Mouse (Mus musculus) thymus, postnatal 0 days (tissue): ENCODE results near the gene Extl1. TPM values are rescaled to one million over a fixed set of nuclear protein-coding genes. Genes with fewer than 3 reads are reported as not detected.
"Not testable (repeated sequence)": the region's sequence is repeated elsewhere in the genome, so short reads cannot be mapped to it uniquely, and the experiment has no call there.

Experiments used
- DNase-seq: peaks from one replicate; pipeline ENCODE4 v3.0.0-alpha.2; 2015; ENCODE audit warnings: low spot score
- polyA plus RNA-seq: library from polyadenylated mRNA; unstranded; fragments of >200 nt; fragmentation: Nextera tagmentation; extraction: Ambion mirVana; gene quantifications from 2 replicates; pipeline ENCODE4 v1.2.1, GENCODE M21; 2015

Gene Extl1
- 2.9 and 3.3 TPM in 2 replicates for polyA plus RNA-seq

GRCm38 (mm10) chr4:134383750-134384149, at the start of gene Extl1:
TSS of gene Extl1 (minus strand) at chr4:134383850.
- not testable (repeated sequence) for DNase-seq

GRCm38 (mm10) chr4:134432686-134433360, 49.2 kb upstream of the Extl1 start:
- no peak for DNase-seq

GRCm38 (mm10) chr4:134430381-134431004, 46.8 kb upstream of the Extl1 start:
- DNase-seq, result no peak

GRCm38 (mm10) chr4:134425088-134425487, 41.4 kb upstream of the Extl1 start:
- DNase-seq, result no peak

- DNase-seq, result no peak
These were observed 40.3 kb upstream of the Extl1 start for GRCm38 (mm10) chr4:134423949-134424348.

GRCm38 (mm10) chr4:134421971-134422370, 38.3 kb upstream of the Extl1 start:
- no peak for DNase-seq

GRCm38 (mm10) chr4:134417111-134417510, 33.5 kb upstream of the Extl1 start:
- no peak for DNase-seq

- DNase-seq, result no peak
These were observed 33.0 kb upstream of the Extl1 start for GRCm38 (mm10) chr4:134416602-134417001.

- no peak for DNase-seq
These were observed 32.5 kb upstream of the Extl1 start for GRCm38 (mm10) chr4:134416177-134416576.

- peak; percentile 36 for DNase-seq
These were observed 25.6 kb upstream of the Extl1 start for GRCm38 (mm10) chr4:134409286-134409685.

- DNase-seq, result no peak
These were observed 20.1 kb upstream of the Extl1 start for GRCm38 (mm10) chr4:134403721-134404120.

- DNase-seq, result no peak
These were observed 19.1 kb upstream of the Extl1 start for GRCm38 (mm10) chr4:134402571-134403262.

- DNase-seq, result no peak
These were observed 18.4 kb upstream of the Extl1 start for GRCm38 (mm10) chr4:134401856-134402570.

GRCm38 (mm10) chr4:134401181-134401661, 17.6 kb upstream of the Extl1 start:
- DNase-seq, result peak; percentile 85

GRCm38 (mm10) chr4:134400206-134400605, 16.6 kb upstream of the Extl1 start:
- no peak for DNase-seq

GRCm38 (mm10) chr4:134397732-134398131, 14.1 kb upstream of the Extl1 start:
- no peak for DNase-seq

- no peak for DNase-seq
These were observed 13.5 kb upstream of the Extl1 start for GRCm38 (mm10) chr4:134397121-134397520.

GRCm38 (mm10) chr4:134395977-134396825, 12.6 kb upstream of the Extl1 start, which contains the start of gene Pafah2:
TSS of gene Pafah2 (plus strand) at chr4:134396320.
- peak; percentile 98 for DNase-seq

- no peak for DNase-seq
These were observed 11.5 kb upstream of the Extl1 start for GRCm38 (mm10) chr4:134395142-134395541.

- peak; percentile 15 for DNase-seq
These were observed 9.4 kb upstream of the Extl1 start for GRCm38 (mm10) chr4:134393026-134393425.
